Mouse (Mus musculus): ENCODE data around the gene Rftn1. TPM values are rescaled to one million over a fixed set of nuclear protein-coding genes. Genes with fewer than 3 reads are reported as not detected.
A peak's percentile ranks its signal among the peaks of the same experiment; 100 is the strongest.

The Rftn1 gene
- polyA plus RNA-seq, 1 experiment = 6.8 TPM

- no peak overlapping the region for H3K4me3 ChIP-seq (replicated peaks)
- H3K27me3 ChIP-seq (replicated peaks) = no peaks in the 10 kb centered on the region
- H3K4me1 ChIP-seq = peaks cover 22% of the 10 kb centered on the region; the same call in 1 of the 2 replicates
- no peaks in the 10 kb centered on the region for H3K36me3 ChIP-seq (replicated peaks; ENCODE audit: low read length)
- 0 out of 2 replicates have a peak, but pooled peaks cover 5% of the 10 kb centered on the region for H3K9me3 ChIP-seq
- TF ChIP-seq FLI1 (IDR thresholded peaks at IDR 0.05; ENCODE audit: low read length) (no peak), GATA1 (IDR thresholded peaks at IDR 0.05; ENCODE audit: borderline replicate concordance, low read length) (no peak)
These were observed 126.4 kb downstream of the Rftn1 start for GRCm38 (mm10) chr17:50063832-50064627.

- H3K36me3 ChIP-seq (replicated peaks; ENCODE audit: low read length) = no peaks in the 10 kb centered on the region
- TF ChIP-seq GATA1 (IDR thresholded peaks at IDR 0.05; ENCODE audit: borderline replicate concordance, low read length) = no peak
- TF ChIP-seq FLI1 (IDR thresholded peaks at IDR 0.05; ENCODE audit: low read length) = no peak
- no peak overlapping the region for H3K4me3 ChIP-seq (replicated peaks)
- no peaks in the 10 kb centered on the region for H3K27me3 ChIP-seq (replicated peaks)
- H3K4me1 ChIP-seq = peaks cover 10% of the 10 kb centered on the region; the same call in 1 of the 2 replicates
- H3K9me3 ChIP-seq = 0 out of 2 replicates have a peak, but pooled peaks cover 5% of the 10 kb centered on the region
These were observed 127.8 kb downstream of the Rftn1 start for GRCm38 (mm10) chr17:50062649-50063048.

GRCm38 (mm10) chr17:50061446-50061845 is 129.0 kb downstream of the Rftn1 start:
- peaks cover 1% of the 10 kb centered on the region for H3K27me3 ChIP-seq (replicated peaks)
- peaks cover 10% of the 10 kb centered on the region; the same call in 1 of the 2 replicates for H3K4me1 ChIP-seq
- no peak for TF ChIP-seq FLI1 (IDR thresholded peaks at IDR 0.05; ENCODE audit: low read length)
- TF ChIP-seq GATA1 (IDR thresholded peaks at IDR 0.05; ENCODE audit: borderline replicate concordance, low read length) = no peak
- no peak overlapping the region for H3K4me3 ChIP-seq (replicated peaks)
- 0 out of 2 replicates have a peak, but pooled peaks cover 5% of the 10 kb centered on the region for H3K9me3 ChIP-seq
- H3K36me3 ChIP-seq (replicated peaks; ENCODE audit: low read length) = no peaks in the 10 kb centered on the region

- peaks cover 2% of the 10 kb centered on the region for H3K27me3 ChIP-seq (replicated peaks)
- H3K9me3 ChIP-seq = 0 out of 2 replicates have a peak, but pooled peaks cover 5% of the 10 kb centered on the region
- H3K4me1 ChIP-seq = peaks cover 12% of the 10 kb centered on the region; the same call in 1 of the 2 replicates
- H3K4me3 ChIP-seq (replicated peaks) = no peak overlapping the region
- no peaks in the 10 kb centered on the region for H3K36me3 ChIP-seq (replicated peaks; ENCODE audit: low read length)
- TF ChIP-seq FLI1 (IDR thresholded peaks at IDR 0.05; ENCODE audit: low read length) (no peak), GATA1 (IDR thresholded peaks at IDR 0.05; ENCODE audit: borderline replicate concordance, low read length) (no peak)
These were observed 130.3 kb downstream of the Rftn1 start for GRCm38 (mm10) chr17:50060220-50060619.

GRCm38 (mm10) chr17:50059417-50059816 is 131.1 kb downstream of the Rftn1 start:
- peaks cover 2% of the 10 kb centered on the region for H3K27me3 ChIP-seq (replicated peaks)
- H3K9me3 ChIP-seq = 0 out of 2 replicates have a peak, but pooled peaks cover 5% of the 10 kb centered on the region
- H3K4me3 ChIP-seq (replicated peaks) = peak overlapping the region; percentile 1
- H3K36me3 ChIP-seq (replicated peaks; ENCODE audit: low read length) = no peaks in the 10 kb centered on the region
- peaks cover 18% of the 10 kb centered on the region; the same call in 1 of the 2 replicates for H3K4me1 ChIP-seq
- TF ChIP-seq FLI1 (IDR thresholded peaks at IDR 0.05; ENCODE audit: low read length) (no peak), GATA1 (IDR thresholded peaks at IDR 0.05; ENCODE audit: borderline replicate concordance, low read length) (no peak)

GRCm38 (mm10) chr17:50055154-50055756 is 135.2 kb downstream of the Rftn1 start:
- no peak for TF ChIP-seq FLI1 (IDR thresholded peaks at IDR 0.05; ENCODE audit: low read length)
- TF ChIP-seq GATA1 (IDR thresholded peaks at IDR 0.05; ENCODE audit: borderline replicate concordance, low read length) = no peak
- Histone ChIP-seq H3K27me3 (replicated peaks) (peaks cover 5% of the 10 kb centered on the region), H3K4me3 (replicated peaks) (no peak overlapping the region), H3K36me3 (replicated peaks; ENCODE audit: low read length) (no peaks in the 10 kb centered on the region), H3K4me1 (peaks cover 30% of the 10 kb centered on the region; the same call in 1 of the 2 replicates), H3K9me3 (no peaks in the 10 kb centered on the region)

- H3K4me3 ChIP-seq (replicated peaks) = no peak overlapping the region
- TF ChIP-seq GATA1 (IDR thresholded peaks at IDR 0.05; ENCODE audit: borderline replicate concordance, low read length) (no peak), FLI1 (IDR thresholded peaks at IDR 0.05; ENCODE audit: low read length) (no peak)
- no peaks in the 10 kb centered on the region for H3K9me3 ChIP-seq
- peaks cover 5% of the 10 kb centered on the region for H3K27me3 ChIP-seq (replicated peaks)
- H3K36me3 ChIP-seq (replicated peaks; ENCODE audit: low read length) = no peaks in the 10 kb centered on the region
- H3K4me1 ChIP-seq = peaks cover 32% of the 10 kb centered on the region; the same call in 1 of the 2 replicates
These were observed 135.9 kb downstream of the Rftn1 start for GRCm38 (mm10) chr17:50054586-50054985.

GRCm38 (mm10) chr17:50053961-50054360 is 136.5 kb downstream of the Rftn1 start:
- H3K4me3 ChIP-seq (replicated peaks) = no peak overlapping the region
- no peaks in the 10 kb centered on the region for H3K36me3 ChIP-seq (replicated peaks; ENCODE audit: low read length)
- no peak for TF ChIP-seq GATA1 (IDR thresholded peaks at IDR 0.05; ENCODE audit: borderline replicate concordance, low read length)
- H3K9me3 ChIP-seq = no peaks in the 10 kb centered on the region
- H3K4me1 ChIP-seq = peaks cover 31% of the 10 kb centered on the region; the same call in 1 of the 2 replicates
- peaks cover 7% of the 10 kb centered on the region for H3K27me3 ChIP-seq (replicated peaks)

- Histone ChIP-seq H3K4me1 (peaks cover 31% of the 10 kb centered on the region; the same call in 1 of the 2 replicates), H3K4me3 (replicated peaks) (no peak overlapping the region), H3K9me3 (no peaks in the 10 kb centered on the region), H3K36me3 (replicated peaks; ENCODE audit: low read length) (no peaks in the 10 kb centered on the region), H3K27me3 (replicated peaks) (peaks cover 7% of the 10 kb centered on the region)
- TF ChIP-seq FLI1 (IDR thresholded peaks at IDR 0.05; ENCODE audit: low read length) = no peak
- TF ChIP-seq GATA1 (IDR thresholded peaks at IDR 0.05; ENCODE audit: borderline replicate concordance, low read length) = no peak
These were observed 137.6 kb downstream of the Rftn1 start for GRCm38 (mm10) chr17:50052741-50053468.

All from megakaryocyte, embryonic 14.5 days (primary cell).